10 mouse cellular contexts compared by ENCODE assay signal in genomic region chr3:84542450-84542849, GRCm38 (mm10). TPM values are rescaled to one million over a fixed set of nuclear protein-coding genes. Genes with fewer than 3 reads are reported as not detected.
DNase-seq lines count a peak whose midpoint lies in the region; ATAC-seq and TF ChIP-seq lines count a peak whose summit lies in the region.
"Not testable (repeated sequence)": the region's sequence is repeated elsewhere in the genome, so short reads cannot be mapped to it uniquely, and the experiment has no call there.
"Had no signal": no experiment of that assay in that cellular context is flagged by ENCODE, and none has a peak within 500 bp of the region (broad histone marks: within the 10 kb centered on the region; RNA-seq: fewer than 3 reads in every experiment).

No protein-coding gene starts in this region.

- intact Hi-C loops in gastrocnemius, postnatal 14 days (cut with DNase I; ENCODE audit: low total_unique reads), result loop anchor here (10.0 kb wide), 1 partner anchor 188 kb away; no protein-coding TSS in a partner anchor

- not testable (repeated sequence) for H3K27me3 ChIP-seq in limb, embryonic 10.5 days (ENCODE audit: low read depth, poor library complexity, severe bottlenecking); midbrain, postnatal 0 days (ENCODE audit: insufficient read depth, low read length)

- TF ChIP-seq CTCF in midbrain, postnatal 0 days (IDR thresholded peaks at IDR 0.05), result peak; percentile 88

- ATAC-seq in common myeloid progenitor, adult 5-6 weeks (replicated peaks; ENCODE audit: low read depth, poor library complexity, severe bottlenecking), result peak; percentile 80
- not testable (repeated sequence) for ATAC-seq in midbrain, postnatal 0 days (ENCODE audit: low FRiP score)

- not testable (repeated sequence) for H3K4me3 ChIP-seq in limb, embryonic 10.5 days; midbrain, postnatal 0 days (ENCODE audit: low read depth, low read length)

- WGBS in limb, embryonic 10.5 days, result 30% methylated on average over 3 of the region's 3 CpGs
- WGBS in midbrain, postnatal 0 days, result 17% methylated on average over 3 of the region's 3 CpGs

- peak; percentile 79 for DNase-seq in 3T3-L1 (ENCODE audit: low read depth, low spot score)
- DNase-seq in adrenal gland, adult (ENCODE audit: inconsistent age in 2 of 2, low spot score in 1 of 2), result peak; percentile 39 to 86
- peak; percentile 25 for DNase-seq in gastrocnemius, postnatal 14 days
- DNase-seq in kidney, postnatal 10 days, result peak; percentile 76
- peak; percentile 57 for DNase-seq in limb, embryonic 10.5 days (ENCODE audit: low spot score)
- peak; percentile 58 for DNase-seq in midbrain, postnatal 0 days (ENCODE audit: low spot score)
- peak; percentile 19 to 58 for DNase-seq in spleen, postnatal 14 days (ENCODE audit: low spot score in 2 of 2)

- H3K27ac ChIP-seq in limb, embryonic 10.5 days; midbrain, postnatal 0 days (ENCODE audit: low read depth, low read length): not testable (repeated sequence)

- H3K4me2 ChIP-seq in midbrain, postnatal 0 days (ENCODE audit: low read depth, low read length, poor library complexity, severe bottlenecking), result not testable (repeated sequence)

- not testable (repeated sequence) for H3K36me3 ChIP-seq in limb, embryonic 10.5 days; midbrain, postnatal 0 days (ENCODE audit: insufficient read depth, low read length)

- H3K4me1 ChIP-seq in limb, embryonic 10.5 days; midbrain, postnatal 0 days (ENCODE audit: insufficient read depth, low read length): not testable (repeated sequence)

- H3K9me3 ChIP-seq in limb, embryonic 10.5 days (replicated peaks); midbrain, postnatal 0 days (ENCODE audit: low read length): not testable (repeated sequence)

- not testable (repeated sequence) for H3K9ac ChIP-seq in midbrain, postnatal 0 days (replicated peaks; ENCODE audit: low read length, poor library complexity, severe bottlenecking)

RNA-seq across cellular contexts. Expression of gene Arfip1, which starts 40.0 kb away (rescaled TPM):
- total RNA-seq in common myeloid progenitor, adult 5-6 weeks (2017), result 32.2 and 43.4 TPM in 2 replicates
- 10 to 100 TPM; 14.0 to 17.4 TPM for total RNA-seq in gastrocnemius, postnatal 14 days (2021)
- polyA plus RNA-seq in limb, embryonic 10.5 days (2016; fragmentation: Nextera tagmentation; extraction: Ambion mirVana), result 25.6 and 30.3 TPM in 2 replicates
- total RNA-seq in midbrain, postnatal 0 days (2014; rRNA removed), result 20.2 and 25.4 TPM in 2 replicates
- 20.7 and 21.2 TPM in 2 replicates for polyA plus RNA-seq in midbrain, postnatal 0 days (2015; fragmentation: Nextera tagmentation; extraction: Ambion mirVana)

RNA-seq across cellular contexts. Expression of gene Tigd4, which starts 50.9 kb away (rescaled TPM):
- total RNA-seq in common myeloid progenitor, adult 5-6 weeks (2017), result not detected in 2 replicates
- 10 to 100 TPM; 11.1 to 14.2 TPM for total RNA-seq in gastrocnemius, postnatal 14 days (2021)
- not detected in 2 replicates for polyA plus RNA-seq in limb, embryonic 10.5 days (2016; fragmentation: Nextera tagmentation; extraction: Ambion mirVana)
- total RNA-seq in midbrain, postnatal 0 days (2014; rRNA removed), result not detected in 2 replicates
- polyA plus RNA-seq in midbrain, postnatal 0 days (2015; fragmentation: Nextera tagmentation; extraction: Ambion mirVana), result not detected in 2 replicates
- polyA plus RNA-seq: hindbrain, embryonic 13.5 days; midbrain, embryonic 12.5 days had no signal

Comparison
In these comparisons a context has a peak if more than half of its experiments do, and no peak if none do; other contexts are left out.
1. DNase-seq: peak in every context shown above with its lines; median percentile 79 in 3T3-L1; 76 in kidney, postnatal 10 days; 62 in adrenal gland, adult; 58 in midbrain, postnatal 0 days; 57 in limb, embryonic 10.5 days; 38 in spleen, postnatal 14 days; 25 in gastrocnemius, postnatal 14 days.
2. RNA of gene Tigd4, which starts 50.9 kb away (total RNA-seq): 11.1 to 14.2 TPM in gastrocnemius, postnatal 14 days; not detected in common myeloid progenitor, adult 5-6 weeks and not detected in midbrain, postnatal 0 days; every median in the first group is over 10 times any median in the second.